Mouse (Mus musculus) adrenal gland, postnatal 25 days (tissue): Measurements from ENCODE around the gene Gm28043. TPM values are rescaled to one million over a fixed set of nuclear protein-coding genes. Genes with fewer than 3 reads are reported as not detected.
"Not testable (repeated sequence)": the region's sequence is repeated elsewhere in the genome, so short reads cannot be mapped to it uniquely, and the experiment has no call there.

Experiments
- DNase-seq: peaks from one replicate; pipeline ENCODE4 v3.0.0; 2021; ENCODE audit warnings: mixed read lengths
- total RNA-seq: library from RNA; stranded (reverse); gene quantifications from 2 replicates; pipeline ENCODE4 v1.2.3, GENCODE M21; 2021

The Gm28043 gene
- total RNA-seq, 1 experiment from 2014 or later: 5.0 TPM

DNA sequence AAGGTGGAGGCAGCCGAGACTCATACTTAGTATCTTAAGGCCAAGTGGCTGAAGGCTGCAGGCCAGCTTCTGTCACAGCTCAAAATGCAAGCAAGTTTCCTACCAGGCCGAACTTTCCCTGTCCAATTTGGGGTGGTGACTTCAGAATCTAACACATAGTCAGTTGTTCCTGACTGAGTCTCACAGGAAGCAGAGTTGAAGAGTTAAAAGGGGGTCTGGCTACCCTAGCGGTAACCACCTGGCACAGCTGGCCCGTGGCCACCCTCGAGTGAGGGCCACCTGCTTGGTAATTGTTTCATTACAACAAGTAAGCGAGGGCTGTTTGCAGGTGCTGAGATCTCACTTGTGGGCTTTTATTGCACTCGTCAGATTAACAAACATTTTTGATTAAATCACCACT lies 97.9 kb downstream of the Gm28043 start:
- no peak for DNase-seq

DNA sequence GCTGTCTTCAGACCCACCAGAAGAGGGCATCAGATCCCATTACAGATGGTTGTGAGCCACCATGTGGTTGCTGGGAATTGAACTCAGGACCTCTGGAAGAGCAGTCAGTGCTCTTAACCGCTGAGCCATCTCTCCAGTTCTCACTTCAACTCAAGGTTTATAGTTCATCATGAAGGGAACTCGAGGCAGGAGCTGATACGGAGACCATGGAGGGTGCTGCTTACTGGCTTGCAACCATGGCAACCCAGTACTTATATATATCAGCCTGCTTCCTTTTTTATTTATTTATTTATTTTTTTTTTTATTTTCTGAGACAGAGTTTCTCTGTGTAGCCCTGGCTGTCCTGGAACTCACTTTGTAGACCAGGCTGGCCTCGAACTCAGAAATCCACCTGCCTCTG lies 99.1 kb downstream of the Gm28043 start:
- not testable (repeated sequence) for DNase-seq

DNA sequence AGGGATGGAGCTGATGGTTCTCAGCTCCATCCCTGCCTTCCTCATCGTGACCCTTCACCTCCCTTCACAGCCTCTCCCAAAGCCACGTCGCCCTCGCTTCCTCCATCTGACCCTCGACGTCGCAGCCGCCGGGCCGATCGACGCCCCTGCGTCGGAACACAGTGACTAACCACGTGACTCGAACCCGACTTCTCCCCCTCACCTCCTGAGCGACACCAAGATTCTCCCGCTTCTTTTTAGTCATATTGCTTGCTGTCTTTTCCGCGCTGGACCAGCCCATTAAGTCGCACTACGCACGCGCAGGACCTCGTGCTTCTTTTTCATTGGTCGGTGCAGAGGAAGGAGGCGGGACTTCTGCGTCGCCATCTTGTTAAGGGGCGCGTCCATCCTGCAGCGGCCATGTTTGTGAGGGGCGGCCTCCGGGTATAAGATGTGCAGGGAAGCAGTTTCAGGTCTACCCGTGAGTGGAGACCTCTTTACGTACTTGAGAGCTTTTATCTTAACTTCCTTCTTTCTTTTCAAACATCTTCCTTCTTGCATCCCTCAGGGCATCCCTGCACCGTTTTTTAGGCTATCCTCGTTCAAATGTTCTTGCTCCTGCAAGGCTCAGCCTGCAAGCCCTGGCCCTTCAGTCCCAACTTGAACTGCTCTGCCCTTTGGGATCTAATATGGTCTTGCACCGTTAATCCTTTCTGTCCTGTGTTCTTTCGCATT lies 102.2 kb downstream of the Gm28043 start, which contains the start of gene Ccdc167:
TSS of gene Ccdc167 (minus strand) at position 313 of the 714 bp plus-strand sequence.
- DNase-seq: peak; percentile 95

DNA sequence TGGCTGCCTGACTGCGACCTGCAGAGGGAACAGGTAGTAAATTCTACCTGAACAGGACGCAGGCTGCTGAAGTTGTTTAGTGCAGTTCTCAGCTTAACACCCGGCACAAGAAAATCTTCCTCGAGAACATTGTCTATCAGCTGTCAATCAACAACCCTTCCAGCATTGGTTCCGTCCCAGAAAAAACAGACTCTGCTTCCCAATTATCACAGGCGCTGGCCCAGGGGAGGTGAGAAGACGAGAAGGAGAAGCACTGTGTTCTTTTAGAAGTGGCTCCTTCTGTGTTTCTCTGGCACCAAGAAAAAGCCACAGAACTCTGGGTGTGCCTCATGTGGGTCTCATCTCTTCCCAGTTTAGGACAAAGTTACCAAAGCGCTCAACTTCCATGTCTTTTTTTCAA lies 104.0 kb downstream of the Gm28043 start:
- DNase-seq: no peak

DNA sequence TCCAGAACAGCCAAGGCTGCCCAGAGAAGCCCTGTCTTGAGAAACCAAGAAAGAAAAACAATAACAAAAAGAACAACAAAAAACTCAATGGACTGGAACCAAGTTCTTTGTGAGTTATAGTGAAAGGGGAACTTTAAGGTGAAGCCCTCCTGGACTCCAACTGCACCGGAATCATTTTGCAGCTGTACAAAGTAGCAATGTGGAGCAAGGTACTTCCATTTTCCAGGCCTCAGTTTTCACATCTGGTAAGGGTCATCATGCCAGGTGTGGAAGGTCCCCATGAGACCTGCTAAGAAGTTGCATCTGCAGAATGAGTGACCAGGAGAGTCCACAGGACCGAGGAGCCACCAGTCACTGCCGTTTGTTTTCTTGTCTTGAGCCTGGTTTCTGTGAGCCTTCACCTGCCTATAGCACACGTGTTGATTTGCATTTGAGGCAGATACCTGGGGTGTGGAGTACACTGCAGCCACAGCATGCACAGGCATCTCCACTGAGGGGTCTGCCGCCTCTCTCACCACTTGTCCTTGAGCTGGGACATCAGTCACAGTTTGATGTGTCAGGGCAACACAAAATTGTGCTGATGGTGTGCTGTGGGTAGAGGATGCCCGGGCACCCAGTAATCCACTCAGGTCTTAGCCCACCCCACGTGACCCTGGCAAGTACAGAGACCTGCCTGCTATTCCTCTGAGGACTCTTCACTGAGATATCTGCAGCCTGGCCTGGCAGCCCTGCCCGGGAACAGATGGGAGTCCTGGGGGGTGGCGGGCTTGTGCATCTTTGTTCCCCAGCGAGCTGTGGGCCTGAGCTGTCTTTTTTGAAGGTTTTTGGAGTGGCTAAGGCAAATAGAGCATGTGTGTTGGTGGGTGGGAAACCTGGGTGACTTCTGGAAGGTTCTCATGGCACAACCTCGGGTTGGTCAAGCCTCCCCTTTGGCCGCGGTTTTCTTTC lies 105.2 kb downstream of the Gm28043 start:
- no peak for DNase-seq

DNA sequence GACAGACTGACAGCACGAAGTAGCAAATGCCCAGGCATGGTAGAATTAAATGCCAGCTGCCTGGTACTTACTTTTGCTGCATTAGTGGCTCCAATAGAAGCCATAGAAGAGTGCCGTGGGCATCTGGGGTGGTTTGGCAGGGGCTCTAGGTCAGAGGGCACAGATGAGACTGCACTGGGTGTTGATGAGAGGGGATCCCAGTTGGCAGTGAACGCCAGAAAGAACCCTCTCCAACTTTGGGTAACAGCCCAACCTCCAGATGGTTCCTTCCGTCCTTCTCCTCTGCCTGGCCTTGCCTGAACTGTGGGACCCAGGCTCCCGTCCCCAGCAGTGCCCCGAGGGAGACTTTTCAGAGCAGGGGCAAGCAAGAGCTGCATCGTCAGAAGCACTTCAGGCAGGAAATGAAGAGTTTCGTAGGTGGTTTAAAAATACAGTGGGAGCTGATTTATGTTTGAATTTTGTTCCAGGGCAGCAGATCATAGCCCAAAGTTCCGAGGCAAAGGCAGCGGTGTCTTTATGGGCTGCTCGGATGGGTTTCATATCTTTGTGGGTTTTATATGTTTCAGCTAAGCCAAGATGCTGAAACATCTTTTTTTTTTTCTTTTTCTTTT lies 106.2 kb downstream of the Gm28043 start:
- DNase-seq: no peak

DNA sequence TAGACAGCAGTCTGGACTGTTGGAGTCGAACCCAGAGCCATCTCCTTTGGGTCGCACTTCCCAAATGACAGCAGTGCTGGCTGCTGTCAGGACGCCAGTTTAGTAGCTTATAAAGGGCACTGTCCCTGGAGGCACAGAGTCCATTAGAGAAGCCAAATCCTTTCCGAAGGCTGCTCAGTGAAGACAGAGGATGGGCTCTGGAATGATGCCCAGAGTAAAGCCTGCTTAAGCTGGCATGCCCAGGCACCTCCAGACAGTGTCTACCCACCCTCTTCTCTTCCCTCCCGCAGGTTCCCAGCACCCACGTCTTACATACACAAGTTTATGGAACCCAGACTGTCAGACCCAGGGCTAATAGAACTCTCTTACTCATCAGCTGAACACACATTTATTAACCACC lies 109.9 kb downstream of the Gm28043 start:
- DNase-seq: no peak

DNA sequence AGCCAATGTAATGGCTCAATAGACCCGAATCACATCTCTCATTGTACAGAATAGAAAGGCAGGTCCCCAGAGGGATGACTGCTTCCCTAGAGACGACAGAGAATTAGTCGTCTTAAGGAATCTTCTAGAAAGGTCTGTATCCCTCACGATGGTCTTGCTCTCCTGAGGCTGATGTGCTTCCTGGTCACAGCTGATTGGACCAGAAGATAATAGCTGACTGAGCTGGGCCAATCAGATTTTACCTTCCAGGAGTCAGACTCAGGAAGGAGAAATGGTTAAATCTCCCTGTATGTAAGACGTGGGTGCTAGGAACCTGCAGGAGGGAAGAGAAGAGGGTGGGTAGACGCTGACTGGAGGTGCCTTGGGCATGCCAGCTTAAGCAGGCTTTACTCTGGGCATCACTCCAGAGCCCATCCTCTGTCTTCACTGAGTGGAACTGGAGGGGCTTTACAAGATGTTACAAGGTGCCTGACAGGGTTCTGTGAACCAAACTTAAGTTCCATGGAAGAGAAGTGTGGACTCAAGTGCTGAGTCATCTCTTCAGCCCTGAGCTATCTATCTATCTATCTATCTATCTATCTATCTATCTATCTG lies 110.4 kb downstream of the Gm28043 start:
- DNase-seq: no peak

DNA sequence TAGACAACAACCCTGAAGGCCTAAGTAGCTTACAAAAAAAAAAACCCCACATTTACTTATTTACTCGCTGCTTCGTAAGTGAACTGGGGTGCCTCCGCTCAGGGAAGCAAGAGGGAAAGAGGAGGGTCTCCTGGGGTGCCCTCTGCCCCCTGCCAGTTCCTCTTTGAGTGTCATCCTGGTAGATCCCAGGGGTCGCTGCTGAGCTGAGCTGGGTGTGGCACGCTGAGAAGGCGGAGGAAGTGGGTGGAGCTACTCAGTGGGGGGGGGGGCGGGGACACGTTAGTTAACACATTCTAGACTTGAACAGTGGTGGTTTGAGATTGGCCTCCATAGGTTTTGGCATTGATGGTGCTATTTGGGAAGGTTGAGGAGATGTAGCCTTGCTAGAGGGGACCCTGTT lies 113.4 kb downstream of the Gm28043 start:
- no peak for DNase-seq

DNA sequence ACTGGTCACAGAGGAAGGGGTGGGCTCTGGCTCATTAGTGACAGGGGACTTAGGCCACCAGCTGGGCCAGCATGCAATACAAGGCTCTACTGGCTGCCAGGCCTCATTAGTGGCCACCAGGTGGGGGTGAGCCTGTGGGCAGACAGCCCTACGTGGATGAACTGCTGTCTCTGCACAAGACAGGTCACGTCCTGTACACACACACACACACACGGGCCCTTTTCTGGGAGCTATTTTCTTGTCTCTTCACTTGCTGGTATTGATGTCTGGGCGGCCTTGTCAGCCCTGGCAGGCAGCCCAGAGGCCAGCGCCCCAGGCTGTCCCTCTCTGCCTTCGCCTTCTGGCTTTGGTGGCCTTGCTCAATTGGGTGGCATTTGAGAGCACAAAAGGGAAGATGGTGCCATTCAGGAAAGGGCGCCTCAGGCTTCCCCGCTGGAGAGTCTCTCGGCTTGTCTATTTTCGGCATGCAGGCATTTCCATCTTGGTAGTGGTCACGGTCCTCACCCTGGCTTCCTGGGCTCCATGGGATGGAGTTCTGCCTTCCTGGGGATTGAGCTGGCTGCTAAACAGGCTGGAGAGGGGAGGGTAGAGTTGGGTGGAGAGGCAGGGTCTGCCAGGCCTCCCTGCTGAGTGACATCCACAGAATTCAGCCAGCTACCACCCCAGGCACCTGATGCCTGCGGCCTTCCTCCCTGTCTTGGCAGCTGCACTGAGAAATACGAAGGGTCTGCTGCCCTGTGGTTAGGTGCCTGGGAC lies 116.0 kb downstream of the Gm28043 start:
- peak; percentile 78 for DNase-seq

DNA sequence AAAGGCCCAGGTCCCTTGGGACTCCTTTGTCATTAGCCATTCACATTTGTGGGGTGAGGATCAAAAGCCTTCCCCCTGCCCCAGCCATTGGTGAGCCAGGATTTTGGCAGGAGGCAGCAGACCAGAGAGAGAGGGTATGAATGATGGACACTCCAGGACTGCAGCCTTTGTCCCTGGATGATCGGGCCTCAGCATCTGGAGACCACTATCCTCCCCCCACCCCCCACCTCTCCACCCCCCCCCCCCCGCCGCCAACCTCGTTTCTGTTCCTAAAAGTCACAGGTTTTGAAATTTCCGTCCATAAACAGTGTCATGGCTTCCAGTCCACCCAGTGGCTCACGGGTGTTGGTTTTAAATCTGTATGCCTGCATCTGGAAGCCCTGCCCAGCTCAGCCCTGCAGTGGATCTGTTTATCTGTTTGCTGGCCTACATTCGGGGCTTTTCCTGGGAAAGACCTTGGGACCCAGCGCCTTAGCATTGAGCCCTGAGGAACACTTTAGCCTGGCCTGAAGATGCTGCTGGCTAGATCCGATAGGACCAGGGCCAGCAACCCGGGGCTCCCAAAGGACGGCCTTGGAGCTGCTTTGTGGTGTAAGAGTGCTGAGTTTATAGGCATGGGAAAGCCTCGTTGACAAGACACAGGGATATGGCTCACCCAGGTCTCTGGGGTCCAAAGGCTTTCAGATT lies 116.7 kb downstream of the Gm28043 start:
- DNase-seq: peak; percentile 40

DNA sequence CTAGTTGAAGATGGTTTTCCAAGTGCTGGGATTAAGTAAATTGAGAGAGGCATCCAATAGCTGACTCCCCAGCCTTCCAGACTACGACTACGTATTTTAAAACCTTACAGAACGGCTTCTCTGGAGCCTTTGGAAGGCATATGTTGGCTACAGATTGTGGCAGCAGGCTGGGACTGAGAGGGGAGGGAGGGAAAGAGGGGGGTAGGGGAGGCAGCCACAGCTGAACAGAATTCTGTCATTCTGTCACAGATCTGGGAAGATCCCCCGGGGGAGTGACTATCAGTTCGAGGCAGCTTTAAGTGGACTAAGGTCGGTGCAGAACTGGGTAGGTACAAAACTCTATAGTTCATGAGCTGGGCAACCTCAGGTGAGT lies 117.3 kb downstream of the Gm28043 start:
- DNase-seq: no peak

DNA sequence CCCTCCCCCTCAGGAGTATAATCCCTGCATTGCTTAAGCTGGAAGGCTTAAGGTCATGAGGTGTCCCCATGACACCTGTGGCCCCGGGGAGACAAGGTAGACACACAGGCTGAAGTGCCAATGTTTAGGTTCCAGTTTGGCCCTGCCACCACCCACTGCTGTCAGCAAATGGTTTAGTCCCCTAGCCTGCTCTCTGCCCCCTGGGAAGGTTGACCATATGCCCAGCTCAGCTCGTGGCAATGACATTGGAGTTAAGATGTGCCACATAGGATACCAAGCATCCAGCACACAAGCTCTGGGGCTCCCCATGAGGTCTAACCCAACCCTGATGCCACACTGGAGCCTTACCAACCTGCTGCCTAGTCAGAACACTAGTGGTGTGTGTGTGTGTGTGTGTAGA lies 117.8 kb downstream of the Gm28043 start:
- DNase-seq: no peak

DNA sequence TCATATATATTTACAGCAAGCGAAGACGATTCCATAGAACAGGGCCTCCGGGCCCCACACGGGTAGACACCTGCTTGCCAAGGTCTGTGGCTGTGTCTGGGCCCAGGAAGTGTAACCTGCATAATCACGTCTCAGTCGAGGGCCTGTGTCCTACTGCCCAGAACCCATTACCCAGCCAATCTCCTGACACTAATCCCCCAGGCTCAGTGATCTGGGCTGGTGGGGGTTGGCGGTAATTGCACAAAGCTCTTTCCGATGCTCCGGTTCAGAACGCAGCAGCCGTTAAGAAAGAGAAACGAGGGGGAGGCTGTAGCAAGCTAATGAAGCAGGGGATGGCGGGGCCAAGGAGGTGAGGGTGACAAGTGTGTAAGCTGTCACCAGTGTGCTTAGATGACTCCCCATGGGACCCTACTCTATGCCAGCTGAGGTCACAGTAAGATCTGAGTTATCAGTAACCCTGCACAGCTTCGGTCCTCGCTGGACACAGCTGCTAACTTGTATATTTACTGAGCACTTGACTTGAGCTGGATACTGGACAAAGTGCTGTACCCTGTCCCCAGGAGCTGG lies 121.9 kb downstream of the Gm28043 start:
- DNase-seq: no peak

DNA sequence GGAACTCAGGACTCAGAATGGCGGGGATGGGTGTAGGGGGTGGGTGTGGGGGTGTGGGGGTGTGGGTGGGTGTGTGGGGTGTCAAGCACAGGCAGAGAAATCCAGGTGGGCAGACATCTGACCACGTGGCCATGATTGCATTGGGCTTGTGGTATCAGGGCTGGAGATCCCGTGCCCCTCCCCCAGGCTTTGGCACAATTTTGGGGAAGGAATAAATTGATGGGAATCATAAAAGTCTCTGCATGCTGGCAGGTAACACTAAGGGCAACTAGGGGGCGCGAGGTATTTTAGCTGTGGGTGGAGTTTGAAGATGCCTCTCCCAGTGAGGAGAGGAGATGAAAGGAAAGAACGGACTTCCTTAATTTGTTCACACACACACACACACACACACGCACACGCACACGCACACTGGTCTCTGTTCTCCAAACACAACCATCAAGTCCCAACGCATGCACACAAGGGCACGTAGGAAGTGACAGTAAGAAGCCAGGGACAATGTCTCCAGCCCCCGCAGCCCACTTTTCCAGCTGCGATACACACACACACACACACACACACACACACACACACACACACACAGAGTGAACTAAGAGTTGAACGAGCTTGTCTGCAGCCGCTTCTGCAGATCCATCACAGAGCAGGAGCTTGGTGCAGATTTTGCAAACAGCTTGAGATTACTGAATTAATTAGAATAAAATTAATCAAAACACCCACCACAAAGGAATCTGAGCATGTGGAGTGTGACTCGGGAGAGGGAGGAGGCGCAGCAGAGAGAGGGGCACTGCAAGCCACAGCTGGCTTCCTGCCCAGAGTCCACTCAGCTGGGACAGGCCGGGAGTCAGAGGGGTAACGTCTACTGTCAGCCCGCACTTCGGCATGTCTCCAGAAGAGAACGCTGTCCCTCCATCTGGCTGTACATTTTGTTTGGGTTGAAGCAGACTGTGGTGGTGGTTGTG lies 123.5 kb downstream of the Gm28043 start:
- DNase-seq: peak; percentile 47

DNA sequence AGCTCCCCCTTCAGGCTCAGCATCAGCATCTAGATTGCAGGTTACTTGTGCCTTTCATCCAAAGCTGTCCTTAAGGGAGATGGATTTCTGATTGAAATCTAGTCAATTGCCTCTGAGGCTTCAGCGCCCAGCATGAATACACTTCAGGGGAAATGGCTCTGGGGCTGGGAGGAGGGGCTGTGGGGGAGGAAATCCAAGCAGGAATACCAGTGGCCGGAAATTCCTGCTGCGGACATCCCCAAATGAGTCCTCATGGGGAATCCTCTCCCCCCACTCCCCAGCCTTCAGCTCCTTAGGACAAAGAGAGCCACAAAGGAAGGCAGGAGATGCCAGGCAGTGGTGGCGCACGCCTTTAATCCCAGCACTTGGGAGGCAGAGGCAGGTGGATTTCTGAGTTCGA lies 132.8 kb downstream of the Gm28043 start:
- no peak for DNase-seq
